Mouse (Mus musculus): ENCODE measurements around the gene Tmem186.

DNA sequence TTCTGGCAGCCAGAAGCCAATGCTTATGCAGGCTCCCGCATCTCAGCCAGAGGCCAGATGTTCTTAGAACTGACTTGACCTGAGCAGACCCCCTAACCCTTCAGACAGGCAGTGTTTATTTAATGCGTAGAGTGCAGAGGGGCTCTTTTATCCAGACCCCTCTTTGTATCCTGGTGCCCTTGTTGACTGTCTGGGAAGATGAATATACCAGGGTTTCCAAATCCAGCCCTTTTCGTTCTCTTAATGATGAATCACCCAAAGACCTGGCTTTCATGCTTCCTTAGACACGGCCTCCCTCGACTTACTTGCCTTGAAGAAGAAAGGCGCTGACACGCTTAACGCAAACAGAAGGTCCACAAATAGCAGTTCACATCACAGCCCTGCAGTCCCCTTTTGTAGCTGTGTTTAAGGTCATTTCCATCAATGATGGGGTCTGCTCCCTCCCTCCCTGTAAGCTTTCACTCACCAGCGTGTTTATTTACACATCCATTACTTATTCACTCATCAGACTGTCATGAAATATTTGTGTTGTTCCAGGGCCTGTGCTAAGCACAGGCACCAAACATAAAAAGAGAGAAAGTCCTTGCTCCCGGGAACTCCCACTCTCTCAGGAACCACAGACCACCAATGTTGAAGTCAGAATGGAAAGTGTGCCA, 17.7 kb downstream of the Tmem186 start:
- TF ChIP-seq POLR2A (IDR thresholded peaks at IDR 0.05; ENCODE audit: borderline replicate concordance, low read depth, low read length) (no peak), CTCF (IDR thresholded peaks at IDR 0.05; ENCODE audit: low read depth, low read length) (no peak)

Measured in bone marrow macrophage, adult 2 months (primary cell).